Mouse (Mus musculus) mouse trophoblast stem cell (cell line): ENCODE results near the gene Ankrd52.

Source experiments
- in situ Hi-C, 2 experiments: fragments of 300-500 bp; cut with MseI, MboI; formaldehyde crosslinking; loops; 2 replicates in 1 of 2; 3 replicates in 1 of 2; pipeline ENCODE4 v1.15.1; 2025

Gene Ankrd52

GRCm38 (mm10) chr10:128369599-128369998 is 7.3 kb upstream of the Ankrd52 start:
- in situ Hi-C loops: no loop called here

- in situ Hi-C loops: loop anchor here in 1 of 2 experiments (10.0 kb wide), 1 partner anchor 85 kb away; the partner anchor contains the start of gene Smarcc2
Observed at GRCm38 (mm10) chr10:128370021-128370420, 6.9 kb upstream of the Ankrd52 start.

- in situ Hi-C loops: loop anchor here in 1 of 2 experiments (10.0 kb wide), 1 partner anchor 84 kb away; the partner anchor contains the start of gene Smarcc2
Observed at GRCm38 (mm10) chr10:128370601-128371000, 6.3 kb upstream of the Ankrd52 start.

- in situ Hi-C loops: loop anchor here in 1 of 2 experiments (10.0 kb wide), 1 partner anchor 83 kb away; the partner anchor contains the start of gene Smarcc2
Observed at GRCm38 (mm10) chr10:128372142-128372541, 4.8 kb upstream of the Ankrd52 start.

- in situ Hi-C loops: loop anchor here in 1 of 2 experiments (10.0 kb wide), 1 partner anchor 82 kb away; the partner anchor contains the start of gene Smarcc2
Observed at GRCm38 (mm10) chr10:128372989-128373748, 3.7 kb upstream of the Ankrd52 start.

GRCm38 (mm10) chr10:128374393-128374792 is 2.5 kb upstream of the Ankrd52 start:
- in situ Hi-C loops: loop anchor here in 1 of 2 experiments (10.0 kb wide), 1 partner anchor 80 kb away; the partner anchor contains the start of gene Smarcc2

- in situ Hi-C loops: loop anchor here in 1 of 2 experiments (10.0 kb wide), 1 partner anchor 79 kb away; the partner anchor contains the start of gene Smarcc2
Observed at GRCm38 (mm10) chr10:128376099-128376454, 838 bp upstream of the Ankrd52 start.

GRCm38 (mm10) chr10:128377222-128377939 is 466 bp downstream of the Ankrd52 start:
- in situ Hi-C loops: loop anchor here in 1 of 2 experiments (10.0 kb wide), 1 partner anchor 77 kb away; the partner anchor contains the start of gene Smarcc2

- in situ Hi-C loops: loop anchor here in 1 of 2 experiments (10.0 kb wide), 1 partner anchor 77 kb away; the partner anchor contains the start of gene Smarcc2
Observed at GRCm38 (mm10) chr10:128377940-128378448, 1.1 kb downstream of the Ankrd52 start.

GRCm38 (mm10) chr10:128378462-128378861 is 1.5 kb downstream of the Ankrd52 start:
- in situ Hi-C loops: loop anchor here in 1 of 2 experiments (10.0 kb wide), 1 partner anchor 76 kb away; the partner anchor contains the start of gene Smarcc2

- in situ Hi-C loops: loop anchor here in 1 of 2 experiments (10.0 kb wide), 1 partner anchor 76 kb away; the partner anchor contains the start of gene Smarcc2
Observed at GRCm38 (mm10) chr10:128379260-128379659, 2.3 kb downstream of the Ankrd52 start.

GRCm38 (mm10) chr10:128380565-128380964 is 3.6 kb downstream of the Ankrd52 start:
- in situ Hi-C loops: no loop called here

GRCm38 (mm10) chr10:128382482-128382881 is 5.6 kb downstream of the Ankrd52 start:
- in situ Hi-C loops: no loop called here

GRCm38 (mm10) chr10:128385902-128386301 is 9.0 kb downstream of the Ankrd52 start:
- in situ Hi-C loops: no loop called here

GRCm38 (mm10) chr10:128388941-128389340 is 12.0 kb downstream of the Ankrd52 start:
- in situ Hi-C loops: no loop called here

- in situ Hi-C loops: no loop called here
Observed at GRCm38 (mm10) chr10:128389570-128389969, 12.7 kb downstream of the Ankrd52 start.

GRCm38 (mm10) chr10:128390366-128390765 is 13.5 kb downstream of the Ankrd52 start:
- in situ Hi-C loops: no loop called here

GRCm38 (mm10) chr10:128391850-128392249 is 14.9 kb downstream of the Ankrd52 start:
- in situ Hi-C loops: no loop called here

- in situ Hi-C loops: no loop called here
Observed at GRCm38 (mm10) chr10:128396017-128396673, 19.2 kb downstream of the Ankrd52 start.

- in situ Hi-C loops: no loop called here
Observed at GRCm38 (mm10) chr10:128396716-128397264, 19.9 kb downstream of the Ankrd52 start.

GRCm38 (mm10) chr10:128397466-128397865 is 20.6 kb downstream of the Ankrd52 start:
- in situ Hi-C loops: no loop called here
